Mouse (Mus musculus) embryonic facial prominence, embryonic 13.5 days (tissue): Measurements from ENCODE around the gene Grk1. TPM values are rescaled to one million over a fixed set of nuclear protein-coding genes. Genes with fewer than 3 reads are reported as not detected.

Experiments used
- ATAC-seq: fragments of 200-750 bp; cut with Nextera tagmentation; 2 replicates; pipeline ENCODE4 v1.8.0; 2017; ENCODE audit warnings: low read depth; ENCODE audit not compliant: insufficient number of reproducible peaks, insufficient read depth, low FRiP score, low TSS enrichment
- H3K27ac ChIP-seq: fragments of 300-500 bp; sonication (generic); 2 replicates; pipeline ENCODE4 v1.5.1; 2015; ENCODE audit warnings: moderate library complexity, mild to moderate bottlenecking, inconsistent platforms
- H3K27me3 ChIP-seq: fragments of 300-500 bp; sonication (generic); 2 replicates; pipeline ENCODE4 v1.6.1; 2015; ENCODE audit warnings: mild to moderate bottlenecking, inconsistent platforms
- H3K36me3 ChIP-seq: fragments of 300-500 bp; sonication (generic); 2 replicates; pipeline ENCODE4 v1.6.1; 2015; ENCODE audit warnings: mild to moderate bottlenecking, inconsistent platforms
- H3K4me1 ChIP-seq: fragments of 300-500 bp; sonication (generic); 2 replicates; pipeline ENCODE4 v1.6.1; 2015; ENCODE audit warnings: inconsistent platforms
- H3K4me2 ChIP-seq: fragments of 300-500 bp; sonication (generic); 2 replicates; pipeline ENCODE4 v1.6.1; 2015; ENCODE audit warnings: moderate library complexity, mild to moderate bottlenecking, inconsistent platforms
- H3K4me3 ChIP-seq: fragments of 300-500 bp; sonication (generic); 2 replicates; pipeline ENCODE4 v1.5.1; 2015; ENCODE audit warnings: mild to moderate bottlenecking, inconsistent platforms
- H3K9ac ChIP-seq: fragments of 300-500 bp; sonication (generic); 2 replicates; pipeline ENCODE4 v1.6.1; 2015; ENCODE audit warnings: mild to moderate bottlenecking, inconsistent platforms
- H3K9me3 ChIP-seq: fragments of 300-500 bp; sonication (generic); 2 replicates; pipeline ENCODE4 v1.6.1; 2016; ENCODE audit warnings: inconsistent platforms
- WGBS: fragments of 180-500 bp; shearing (Covaris S2); methylation state at CpG from one replicate; pipeline ENCODE4 v1.1.7; 2015; ENCODE audit warnings: mixed read lengths; 5-methylcytosine and 5-hydroxymethylcytosine counted together
- polyA plus RNA-seq: library from polyadenylated mRNA; unstranded; fragments of >200 nt; fragmentation: Nextera tagmentation; extraction: Ambion mirVana; gene quantifications from 2 replicates; pipeline ENCODE4 v1.2.1, GENCODE M21; 2015

Grk1 gene
- polyA plus RNA-seq, 1 experiment from 2014 or later, result 0.03 TPM

- Histone ChIP-seq H3K9me3 (no peaks in the 10 kb centered on the region), H3K27ac (no peak overlapping the region), H3K27me3 (peaks cover 21% of the 10 kb centered on the region), H3K36me3 (no peaks in the 10 kb centered on the region), H3K4me3 (no peak overlapping the region), H3K4me2 (no peak overlapping the region), H3K4me1 (no peaks in the 10 kb centered on the region), H3K9ac (no peak overlapping the region)
- ATAC-seq, result no peak
- WGBS, result 71% methylated on average over 7 of the region's 7 CpGs
These were observed 25.5 kb downstream of the Grk1 start for GRCm38 (mm10) chr8:13430412-13430811.

GRCm38 (mm10) chr8:13430866-13431265 is 26.0 kb downstream of the Grk1 start:
- no peak overlapping the region for H3K27ac ChIP-seq
- H3K9me3 ChIP-seq, result no peaks in the 10 kb centered on the region
- H3K27me3 ChIP-seq, result peaks cover 25% of the 10 kb centered on the region
- ATAC-seq, result no peak
- H3K4me1 ChIP-seq, result no peaks in the 10 kb centered on the region
- no peaks in the 10 kb centered on the region for H3K36me3 ChIP-seq
- no peak overlapping the region for H3K9ac ChIP-seq
- H3K4me2 ChIP-seq, result no peak overlapping the region
- H3K4me3 ChIP-seq, result no peak overlapping the region

GRCm38 (mm10) chr8:13433130-13433529 is 28.2 kb downstream of the Grk1 start:
- no peak overlapping the region for H3K4me2 ChIP-seq
- no peaks in the 10 kb centered on the region for H3K36me3 ChIP-seq
- H3K27me3 ChIP-seq, result peaks cover 48% of the 10 kb centered on the region
- no peak overlapping the region for H3K9ac ChIP-seq
- WGBS, result 75% methylated on average over 5 of the region's 5 CpGs
- no peaks in the 10 kb centered on the region for H3K4me1 ChIP-seq
- no peaks in the 10 kb centered on the region for H3K9me3 ChIP-seq
- H3K4me3 ChIP-seq, result no peak overlapping the region
- no peak for ATAC-seq
- no peak overlapping the region for H3K27ac ChIP-seq

GRCm38 (mm10) chr8:13434889-13435288 is 30.0 kb downstream of the Grk1 start, which contains the start of gene Tmem255b:
Gene Tmem255b, plus strand, starts transcription at chr8:13435189.
- 13% methylated on average over 10 of the region's 10 CpGs for WGBS
- H3K36me3 ChIP-seq, result no peaks in the 10 kb centered on the region
- no peaks in the 10 kb centered on the region for H3K9me3 ChIP-seq
- H3K4me1 ChIP-seq, result no peaks in the 10 kb centered on the region
- peaks cover 48% of the 10 kb centered on the region for H3K27me3 ChIP-seq
- no peak within 1 kb of the TSS for H3K9ac ChIP-seq
- H3K4me3 ChIP-seq, result no peak within 1 kb of the TSS
- H3K27ac ChIP-seq, result no peak within 1 kb of the TSS
- H3K4me2 ChIP-seq, result peak within 1 kb of the TSS; percentile 24
- ATAC-seq, result no peak

GRCm38 (mm10) chr8:13436052-13436451 is 31.2 kb downstream of the Grk1 start:
- peaks cover 48% of the 10 kb centered on the region for H3K27me3 ChIP-seq
- WGBS, result 8% methylated on average over 8 of the region's 8 CpGs

GRCm38 (mm10) chr8:13437531-13437930 is 32.6 kb downstream of the Grk1 start:
- ATAC-seq, result no peak
- no peak overlapping the region for H3K9ac ChIP-seq
- H3K4me1 ChIP-seq, result no peaks in the 10 kb centered on the region
- H3K4me3 ChIP-seq, result no peak overlapping the region
- 76% methylated on average over 2 of the region's 2 CpGs for WGBS
- H3K36me3 ChIP-seq, result no peaks in the 10 kb centered on the region
- no peaks in the 10 kb centered on the region for H3K9me3 ChIP-seq
- H3K4me2 ChIP-seq, result no peak overlapping the region
- H3K27me3 ChIP-seq, result peaks cover 48% of the 10 kb centered on the region
- no peak overlapping the region for H3K27ac ChIP-seq

More at GRCm38 (mm10) chr8:13436052-13436451, 31.2 kb downstream of the Grk1 start:
- H3K27ac ChIP-seq, result no peak overlapping the region
- no peak overlapping the region for H3K4me2 ChIP-seq
- H3K4me3 ChIP-seq, result no peak overlapping the region
- ATAC-seq, result no peak
- no peaks in the 10 kb centered on the region for H3K9me3 ChIP-seq
- H3K4me1 ChIP-seq, result no peaks in the 10 kb centered on the region
- H3K9ac ChIP-seq, result no peak overlapping the region
- H3K36me3 ChIP-seq, result no peaks in the 10 kb centered on the region

- 92% methylated on average over 2 of the region's 2 CpGs for WGBS
- Histone ChIP-seq H3K27me3 (peaks cover 10% of the 10 kb centered on the region), H3K9ac (no peak overlapping the region), H3K4me2 (no peak overlapping the region), H3K27ac (no peak overlapping the region), H3K36me3 (no peaks in the 10 kb centered on the region), H3K4me3 (no peak overlapping the region), H3K9me3 (no peaks in the 10 kb centered on the region), H3K4me1 (no peaks in the 10 kb centered on the region)
- no peak for ATAC-seq
These were observed 37.3 kb downstream of the Grk1 start for GRCm38 (mm10) chr8:13442152-13442551.

- H3K9ac ChIP-seq, result no peak overlapping the region
- H3K9me3 ChIP-seq, result no peaks in the 10 kb centered on the region
- no peaks in the 10 kb centered on the region for H3K27me3 ChIP-seq
- H3K36me3 ChIP-seq, result no peaks in the 10 kb centered on the region
- no peak for ATAC-seq
- WGBS, result 86% methylated on average over 6 of the region's 6 CpGs
- H3K4me2 ChIP-seq, result no peak overlapping the region
- H3K4me1 ChIP-seq, result no peaks in the 10 kb centered on the region
- H3K4me3 ChIP-seq, result no peak overlapping the region
- no peak overlapping the region for H3K27ac ChIP-seq
These were observed 41.6 kb downstream of the Grk1 start for GRCm38 (mm10) chr8:13446456-13446855.

- Histone ChIP-seq H3K36me3 (no peaks in the 10 kb centered on the region), H3K4me2 (no peak overlapping the region), H3K27ac (no peak overlapping the region), H3K4me3 (no peak overlapping the region), H3K4me1 (no peaks in the 10 kb centered on the region), H3K9ac (no peak overlapping the region), H3K9me3 (no peaks in the 10 kb centered on the region), H3K27me3 (no peaks in the 10 kb centered on the region)
- ATAC-seq, result no peak
- WGBS, result 57% methylated on average over 4 of the region's 4 CpGs
These were observed 43.3 kb downstream of the Grk1 start for GRCm38 (mm10) chr8:13448145-13448544.

- 69% methylated on average over 6 of the region's 6 CpGs for WGBS
- no peaks in the 10 kb centered on the region for H3K4me1 ChIP-seq
- H3K27ac ChIP-seq, result no peak overlapping the region
- no peaks in the 10 kb centered on the region for H3K36me3 ChIP-seq
- H3K9ac ChIP-seq, result no peak overlapping the region
- no peaks in the 10 kb centered on the region for H3K9me3 ChIP-seq
- no peak for ATAC-seq
- H3K4me2 ChIP-seq, result no peak overlapping the region
- no peak overlapping the region for H3K4me3 ChIP-seq
- H3K27me3 ChIP-seq, result no peaks in the 10 kb centered on the region
These were observed 46.9 kb downstream of the Grk1 start for GRCm38 (mm10) chr8:13451747-13452277.

- Histone ChIP-seq H3K27ac (no peak overlapping the region), H3K4me3 (no peak overlapping the region), H3K36me3 (no peaks in the 10 kb centered on the region), H3K27me3 (no peaks in the 10 kb centered on the region), H3K4me2 (no peak overlapping the region), H3K9ac (no peak overlapping the region), H3K9me3 (no peaks in the 10 kb centered on the region), H3K4me1 (no peaks in the 10 kb centered on the region)
- no peak for ATAC-seq
- 76% methylated on average over 8 of the region's 8 CpGs for WGBS
These were observed 49.6 kb downstream of the Grk1 start for GRCm38 (mm10) chr8:13454341-13455113.

GRCm38 (mm10) chr8:13455295-13455694 is 50.4 kb downstream of the Grk1 start:
- Histone ChIP-seq H3K4me2 (no peak overlapping the region), H3K4me3 (no peak overlapping the region), H3K4me1 (no peaks in the 10 kb centered on the region), H3K9me3 (no peaks in the 10 kb centered on the region), H3K36me3 (no peaks in the 10 kb centered on the region), H3K9ac (no peak overlapping the region), H3K27ac (no peak overlapping the region), H3K27me3 (no peaks in the 10 kb centered on the region)
- no peak for ATAC-seq
- WGBS, result 22% methylated on average over 2 of the region's 2 CpGs
